Comparison of ENCODE assay signal across 19 mouse cellular contexts in the genomic region with DNA sequence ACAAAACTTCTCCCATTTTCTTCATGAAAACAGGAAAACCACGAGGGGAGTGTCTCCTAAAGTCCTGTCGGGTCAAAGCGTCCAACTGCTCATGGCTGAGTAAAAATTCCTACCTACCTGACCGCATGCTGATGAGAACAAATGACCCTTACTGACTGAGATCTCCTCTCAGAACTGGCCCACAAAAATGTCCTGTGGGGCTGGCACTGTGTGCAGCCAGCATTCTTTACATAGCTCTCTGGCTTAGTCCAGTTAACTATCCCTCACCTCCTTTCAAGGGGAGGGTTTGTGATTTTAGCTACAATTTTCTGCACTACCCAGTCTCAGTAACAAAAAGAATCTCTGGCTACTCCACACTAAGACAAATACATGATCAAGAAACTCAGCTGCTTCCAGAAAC.
DNase-seq lines count a peak whose midpoint lies in the region; ATAC-seq and TF ChIP-seq lines count a peak whose summit lies in the region.
"Had no signal": no experiment of that assay in that cellular context is flagged by ENCODE, and none has a peak within 500 bp of the region (broad histone marks: within the 10 kb centered on the region; RNA-seq: fewer than 3 reads in every experiment).

No protein-coding gene starts in this region.

- no peaks in the 10 kb centered on the region for H3K9me3 ChIP-seq in heart, embryonic 12.5 days (replicated peaks)
- H3K9me3 ChIP-seq: forebrain, embryonic 10.5 days; liver, embryonic 15.5 days; midbrain, embryonic 13.5 days; neural tube, embryonic 13.5 days had no signal

- H3K36me3 ChIP-seq in heart, embryonic 12.5 days = no peaks in the 10 kb centered on the region
- H3K36me3 ChIP-seq in macrophage (ENCODE audit: inconsistent target) = no peaks in the 10 kb centered on the region
- H3K36me3 ChIP-seq: forebrain, embryonic 10.5 days; limb, embryonic 12.5 days; liver, embryonic 15.5 days; midbrain, embryonic 13.5 days; neural tube, embryonic 13.5 days had no signal

- no peak overlapping the region for H3K9ac ChIP-seq in heart, embryonic 12.5 days
- H3K9ac ChIP-seq: hindbrain, embryonic 14.5 days; limb, embryonic 12.5 days; liver, embryonic 15.5 days; midbrain, embryonic 13.5 days; neural tube, embryonic 13.5 days had no signal

- POLR2A ChIA-PET in Patski (lab: Charles Lee) = no interaction called here

- H3K4me2 ChIP-seq in heart, embryonic 12.5 days = no peak overlapping the region
- H3K4me2 ChIP-seq: hindbrain, embryonic 14.5 days; limb, embryonic 12.5 days; liver, embryonic 15.5 days; midbrain, embryonic 13.5 days; neural tube, embryonic 13.5 days had no signal

- ATAC-seq in heart, embryonic 12.5 days (ENCODE audit: insufficient number of reproducible peaks, low FRiP score) = no peak
- ATAC-seq in Patski = peak; percentile 86
- ATAC-seq in activated CD4-positive, CD25-positive, alpha-beta regulatory T cell, adult 4 months = no peak
- ATAC-seq: midbrain, embryonic 13.5 days had no signal

- no peak for TF ChIP-seq CTCF in Patski (IDR thresholded peaks at IDR 0.05)

- in situ Hi-C loops in Patski (cut with MboI; ENCODE audit: low pct_unique_long_range_greater_than_20kb) = no loop called here

- no peaks in the 10 kb centered on the region for H3K79me2 ChIP-seq in macrophage (ENCODE audit: inconsistent target)

- no peak overlapping the region for H3K4me3 ChIP-seq in heart, embryonic 12.5 days
- no peak overlapping the region for H3K4me3 ChIP-seq in macrophage (ENCODE audit: inconsistent target)
- H3K4me3 ChIP-seq: forebrain, embryonic 10.5 days; limb, embryonic 12.5 days; liver, embryonic 15.5 days; midbrain, embryonic 13.5 days; neural tube, embryonic 13.5 days had no signal

- H3K27me3 ChIP-seq in heart, embryonic 12.5 days (replicated peaks) = no peaks in the 10 kb centered on the region
- H3K27me3 ChIP-seq in Patski = no peaks in the 10 kb centered on the region
- H3K27me3 ChIP-seq: limb, embryonic 12.5 days; liver, embryonic 15.5 days; midbrain, embryonic 13.5 days; neural tube, embryonic 13.5 days had no signal

- CTCF ChIA-PET in Patski (lab: Charles Lee) = interaction anchor here (0.8 to 0.9 kb wide), 2 partner anchors 11 to 98 kb away, joined by 3 read pairs; no protein-coding TSS in a partner anchor

- 57% methylated on average over 4 of the region's 4 CpGs for WGBS in heart, embryonic 12.5 days
- WGBS in macrophage (ENCODE audit: missing documents) = 55% methylated on average over 4 of the region's 4 CpGs

- DNase-seq in heart, adult 11 months = peak; percentile 83
- DNase-seq in kidney, adult 8-10 months = peak; percentile 17 to 63
- no peak for DNase-seq in kidney, postnatal 10 days
- peak; percentile 73 for DNase-seq in Patski (ENCODE audit: low read depth, low spot score)
- no peak for DNase-seq in cerebellum, adult 11 months
- DNase-seq: cerebellum, postnatal 10 days; gastrocnemius, postnatal 10 days; heart, postnatal 36 days; right cerebral cortex, postnatal 14 days; thymus, adult 2 months had no signal

- no peak overlapping the region for H3K27ac ChIP-seq in heart, embryonic 12.5 days (ENCODE audit: poor library complexity, severe bottlenecking)
- peak overlapping the region; percentile 86 for H3K27ac ChIP-seq in macrophage
- H3K27ac ChIP-seq: forebrain, embryonic 10.5 days; hindbrain, embryonic 14.5 days; limb, embryonic 12.5 days; liver, embryonic 15.5 days; midbrain, embryonic 13.5 days; neural tube, embryonic 13.5 days had no signal

- H3K4me1 ChIP-seq in heart, embryonic 12.5 days (replicated peaks) = 0 out of 2 replicates have a peak, but pooled peaks cover 5% of the 10 kb centered on the region
- H3K4me1 ChIP-seq: forebrain, embryonic 10.5 days; limb, embryonic 12.5 days; liver, embryonic 15.5 days; midbrain, embryonic 13.5 days; neural tube, embryonic 13.5 days had no signal

Comparison
In these comparisons a context has a peak if more than half of its experiments do, and no peak if none do; other contexts are left out.
1. DNase-seq: peak in heart, adult 11 months (single experiment), kidney, adult 8-10 months (2 of 2) and Patski (single experiment); none in kidney, postnatal 10 days (single experiment) and cerebellum, adult 11 months (single experiment).